Mouse (Mus musculus): ENCODE results near the gene Hipk4. TPM values are rescaled to one million over a fixed set of nuclear protein-coding genes. Genes with fewer than 3 reads are reported as not detected.

Gene Hipk4
- total and polyA plus RNA-seq, 2 experiments from 2014 or later: 0.88 to 1.8 TPM

DNA sequence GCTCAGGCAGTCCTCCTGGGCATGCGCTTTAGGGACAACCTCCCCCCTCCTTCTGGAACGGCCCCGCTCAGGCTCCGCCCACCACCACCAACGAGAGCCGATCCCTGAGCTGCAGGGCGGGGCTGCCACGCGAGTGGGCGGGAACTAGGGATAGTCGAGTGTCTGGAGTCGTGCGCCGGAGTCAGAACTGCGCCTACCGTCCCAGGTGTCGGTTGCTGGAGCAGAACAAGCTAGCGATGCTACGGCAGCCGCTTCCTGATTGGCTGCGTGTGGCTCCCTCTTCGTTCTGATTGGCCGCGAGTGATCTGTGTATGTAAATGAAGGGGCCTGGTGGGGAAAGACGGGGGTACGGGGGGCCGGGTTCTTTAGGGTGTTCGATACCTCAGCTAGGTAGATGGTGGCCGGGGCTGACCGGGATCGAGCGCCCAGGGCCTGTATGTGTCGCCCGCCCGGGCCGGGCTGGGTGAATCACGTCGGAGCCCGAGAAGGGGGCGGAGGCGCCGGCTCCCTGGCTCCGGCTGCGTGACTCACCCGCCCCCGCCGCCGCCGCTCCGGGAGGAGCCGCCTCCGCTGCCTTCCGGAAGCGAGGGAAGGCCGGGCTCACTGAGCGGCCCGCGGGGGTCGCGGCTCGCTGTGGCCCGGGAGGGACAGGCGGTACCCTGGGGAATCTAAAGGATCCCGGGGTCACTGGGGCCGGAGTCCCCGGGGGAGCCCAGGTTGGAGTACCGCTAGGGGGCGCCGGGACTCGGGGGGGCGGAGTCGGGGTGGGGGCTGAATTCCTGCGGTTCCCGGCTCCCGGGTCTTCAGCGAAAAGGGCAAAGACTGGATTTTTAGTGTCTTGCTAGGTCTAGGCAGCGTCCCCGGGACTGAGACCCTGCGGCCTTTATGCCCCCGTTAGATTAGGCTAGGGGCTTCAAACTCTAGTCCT, 36.0 kb upstream of the Hipk4 start, which contains the start of gene Sertad1:
Gene Sertad1 (plus strand): TSS at position 141 of the 928 bp plus-strand sequence.
- peak; percentile 60 for TF ChIP-seq CTCF (IDR thresholded peaks at IDR 0.05)
- no peaks in the 10 kb centered on the region for H3K4me1 ChIP-seq (ENCODE audit: insufficient read depth, low read length)
- peak within 1 kb of the TSS; percentile 91 for H3K27ac ChIP-seq (ENCODE audit: low read depth, low read length)
- H3K36me3 ChIP-seq (ENCODE audit: insufficient read depth, low read length): no peaks in the 10 kb centered on the region
- H3K9me3 ChIP-seq (ENCODE audit: low read length): no peaks in the 10 kb centered on the region
- no peaks in the 10 kb centered on the region for H3K27me3 ChIP-seq (ENCODE audit: insufficient read depth, low read length)
- peak; percentile 97 for ATAC-seq (ENCODE audit: low FRiP score)
- H3K4me3 ChIP-seq (ENCODE audit: low read depth, low read length): peak within 1 kb of the TSS; percentile 72
- peak; percentile 99 for DNase-seq (ENCODE audit: low spot score)
- H3K9ac ChIP-seq (replicated peaks; ENCODE audit: low read length, poor library complexity, severe bottlenecking): peak within 1 kb of the TSS; percentile 89
- peak within 1 kb of the TSS; percentile 66 for H3K4me2 ChIP-seq (ENCODE audit: low read depth, low read length, poor library complexity, severe bottlenecking)
- under 1% methylated on average over 65 of the region's 80 CpGs for WGBS

DNA sequence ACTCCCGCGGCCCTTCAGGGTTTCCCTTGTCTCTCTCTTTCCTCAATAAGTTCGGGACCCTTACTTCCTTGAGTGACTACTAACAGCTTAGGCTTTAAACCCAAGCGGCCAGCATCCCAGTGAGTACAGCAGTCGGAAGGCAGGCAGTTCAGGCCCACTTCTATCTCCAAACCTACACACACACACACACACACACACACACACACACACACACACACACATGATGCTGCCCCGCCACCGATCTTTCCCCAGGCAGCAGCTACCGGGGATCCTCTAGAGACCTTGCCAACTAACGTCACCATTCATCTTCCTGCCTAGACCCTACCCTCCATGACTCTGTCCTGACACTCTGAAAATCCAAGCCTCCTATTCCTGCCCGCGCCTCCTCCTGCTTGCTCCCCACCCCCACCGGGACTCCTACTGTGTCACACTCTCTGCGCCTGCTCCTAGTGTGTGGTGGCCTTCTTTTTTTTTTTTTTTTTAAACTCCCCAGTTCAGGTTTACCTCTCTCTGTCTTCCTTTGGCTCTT, 35.3 kb upstream of the Hipk4 start:
- peak overlapping the region; percentile 72 for H3K4me3 ChIP-seq (ENCODE audit: low read depth, low read length)
- H3K9me3 ChIP-seq (ENCODE audit: low read length): no peaks in the 10 kb centered on the region
- DNase-seq (ENCODE audit: low spot score) (no peak), ATAC-seq (ENCODE audit: low FRiP score) (no peak)
- WGBS: 6% methylated on average over 13 of the region's 13 CpGs
- H3K4me2 ChIP-seq (ENCODE audit: low read depth, low read length, poor library complexity, severe bottlenecking): peak overlapping the region; percentile 66
- H3K9ac ChIP-seq (replicated peaks; ENCODE audit: low read length, poor library complexity, severe bottlenecking): peak overlapping the region; percentile 89
- no peaks in the 10 kb centered on the region for H3K27me3 ChIP-seq (ENCODE audit: insufficient read depth, low read length)
- H3K4me1 ChIP-seq (ENCODE audit: insufficient read depth, low read length): no peaks in the 10 kb centered on the region
- no peak for TF ChIP-seq CTCF (IDR thresholded peaks at IDR 0.05)
- peak overlapping the region; percentile 91; the same call in 1 of the 2 replicates for H3K27ac ChIP-seq (ENCODE audit: low read depth, low read length)
- H3K36me3 ChIP-seq (ENCODE audit: insufficient read depth, low read length): no peaks in the 10 kb centered on the region

DNA sequence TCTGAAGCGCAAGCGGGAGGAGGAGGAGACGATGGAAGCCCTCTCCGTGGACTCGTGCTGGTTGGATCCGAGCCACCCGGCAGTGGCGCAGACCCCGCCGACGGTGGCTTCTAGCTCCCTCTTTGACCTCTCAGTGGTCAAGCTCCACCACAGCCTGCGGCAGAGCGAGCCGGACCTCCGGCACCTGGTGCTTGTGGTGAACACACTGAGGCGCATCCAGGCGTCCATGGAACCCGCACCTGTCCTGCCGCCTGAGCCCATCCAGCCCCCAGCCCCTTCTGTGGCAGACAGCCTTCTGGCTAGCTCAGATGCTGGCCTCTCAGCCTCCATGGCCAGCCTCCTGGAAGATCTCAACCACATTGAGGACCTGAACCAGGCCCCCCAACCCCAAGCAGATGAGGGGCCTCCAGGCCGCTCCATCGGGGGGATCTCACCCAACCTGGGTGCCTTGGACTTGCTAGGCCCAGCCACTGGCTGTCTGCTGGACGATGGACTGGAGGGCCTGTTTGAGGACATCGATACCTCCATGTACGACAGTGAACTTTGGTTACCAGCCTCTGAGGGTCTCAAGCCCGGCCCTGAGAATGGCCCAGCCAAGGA, 33.7 kb upstream of the Hipk4 start:
- H3K4me2 ChIP-seq (ENCODE audit: low read depth, low read length, poor library complexity, severe bottlenecking): no peak overlapping the region
- ATAC-seq (ENCODE audit: low FRiP score) (no peak), DNase-seq (ENCODE audit: low spot score) (no peak)
- H3K9me3 ChIP-seq (ENCODE audit: low read length): no peaks in the 10 kb centered on the region
- no peaks in the 10 kb centered on the region for H3K27me3 ChIP-seq (ENCODE audit: insufficient read depth, low read length)
- WGBS: 91% methylated on average over 25 of the region's 25 CpGs
- H3K9ac ChIP-seq (replicated peaks; ENCODE audit: low read length, poor library complexity, severe bottlenecking): no peak overlapping the region
- no peak overlapping the region for H3K27ac ChIP-seq (ENCODE audit: low read depth, low read length)
- no peak for TF ChIP-seq CTCF (IDR thresholded peaks at IDR 0.05)
- no peak overlapping the region for H3K4me3 ChIP-seq (ENCODE audit: low read depth, low read length)
- no peaks in the 10 kb centered on the region for H3K4me1 ChIP-seq (ENCODE audit: insufficient read depth, low read length)
- no peaks in the 10 kb centered on the region for H3K36me3 ChIP-seq (ENCODE audit: insufficient read depth, low read length)

DNA sequence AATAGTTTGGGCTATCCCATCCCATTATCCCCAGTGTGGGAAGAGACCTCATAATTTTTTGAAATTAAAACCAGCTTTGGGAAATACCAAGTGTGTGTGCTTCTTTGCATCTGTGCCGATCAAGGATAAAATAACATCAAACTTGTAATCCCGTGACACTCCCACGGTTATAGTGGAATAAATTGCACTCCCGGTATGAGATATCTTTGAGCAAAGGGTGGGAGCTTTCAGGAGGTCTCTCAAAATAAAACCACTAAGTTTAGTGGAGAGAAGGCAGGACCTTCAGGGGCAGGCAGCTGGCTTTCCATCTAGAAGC, 32.9 kb upstream of the Hipk4 start:
- no peak for DNase-seq (ENCODE audit: low spot score)
- no peak for TF ChIP-seq CTCF (IDR thresholded peaks at IDR 0.05)
- Histone ChIP-seq H3K27me3 (ENCODE audit: insufficient read depth, low read length) (no peaks in the 10 kb centered on the region), H3K4me2 (ENCODE audit: low read depth, low read length, poor library complexity, severe bottlenecking) (peak overlapping the region; percentile 40), H3K4me1 (ENCODE audit: insufficient read depth, low read length) (no peaks in the 10 kb centered on the region), H3K27ac (ENCODE audit: low read depth, low read length) (peak overlapping the region; percentile 6; the same call in 1 of the 2 replicates), H3K4me3 (ENCODE audit: low read depth, low read length) (no peak overlapping the region; the same call in 1 of the 2 replicates), H3K36me3 (ENCODE audit: insufficient read depth, low read length) (no peaks in the 10 kb centered on the region), H3K9me3 (ENCODE audit: low read length) (no peaks in the 10 kb centered on the region), H3K9ac (replicated peaks; ENCODE audit: low read length, poor library complexity, severe bottlenecking) (no peak overlapping the region; the same call in 1 of the 2 replicates)
- no peak for ATAC-seq (ENCODE audit: low FRiP score)
- 42% methylated on average over 4 of the region's 4 CpGs for WGBS

DNA sequence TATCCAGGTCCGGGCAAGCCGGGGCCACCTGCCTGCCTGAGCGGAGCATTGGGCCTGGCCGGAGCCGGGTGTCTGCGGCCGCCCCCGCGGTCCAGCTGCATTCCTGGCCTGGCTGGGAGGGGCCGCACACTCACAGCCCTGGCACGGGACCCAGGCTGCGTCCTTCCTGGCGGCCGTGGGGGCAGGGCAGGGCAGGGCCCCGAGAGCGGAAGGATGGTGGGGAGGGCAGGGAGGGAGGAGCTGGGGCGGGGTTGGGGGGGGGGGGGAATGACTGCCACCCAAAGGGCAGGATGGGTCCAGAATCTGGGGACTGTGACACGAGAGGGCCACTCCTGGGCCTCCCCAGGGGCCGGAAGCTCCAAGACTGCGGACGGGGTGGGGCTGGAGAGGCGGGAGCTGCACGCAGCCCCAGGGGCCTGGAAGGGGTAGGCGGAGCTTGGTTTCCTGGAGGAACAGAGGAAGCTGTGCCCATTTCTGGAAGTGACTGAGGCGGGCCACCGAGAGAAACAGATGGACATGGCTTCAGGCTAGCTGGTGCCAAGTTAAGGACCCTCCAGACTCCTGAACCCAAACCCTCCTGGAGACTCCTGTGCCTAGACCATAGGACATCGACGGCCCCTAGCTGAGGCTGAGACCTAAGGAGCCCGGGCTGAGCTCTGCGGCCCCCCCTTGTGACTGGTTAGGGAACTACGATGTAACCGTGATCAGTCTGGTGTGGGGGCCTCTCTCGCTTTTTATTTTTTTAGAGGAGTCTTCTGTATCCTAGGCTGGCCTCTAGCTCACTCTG, 32.3 kb upstream of the Hipk4 start:
- Histone ChIP-seq H3K9me3 (ENCODE audit: low read length) (no peaks in the 10 kb centered on the region), H3K27me3 (ENCODE audit: insufficient read depth, low read length) (no peaks in the 10 kb centered on the region), H3K27ac (ENCODE audit: low read depth, low read length) (peak overlapping the region; percentile 6; the same call in 1 of the 2 replicates), H3K9ac (replicated peaks; ENCODE audit: low read length, poor library complexity, severe bottlenecking) (no peak overlapping the region; the same call in 1 of the 2 replicates), H3K4me2 (ENCODE audit: low read depth, low read length, poor library complexity, severe bottlenecking) (peak overlapping the region; percentile 40), H3K4me3 (ENCODE audit: low read depth, low read length) (peak overlapping the region; percentile 19; the same call in 1 of the 2 replicates), H3K36me3 (ENCODE audit: insufficient read depth, low read length) (no peaks in the 10 kb centered on the region), H3K4me1 (ENCODE audit: insufficient read depth, low read length) (no peaks in the 10 kb centered on the region)
- peak; percentile 53 for TF ChIP-seq CTCF (IDR thresholded peaks at IDR 0.05)
- 4% methylated on average over 31 of the region's 33 CpGs for WGBS
- peak; percentile 60 for DNase-seq (ENCODE audit: low spot score)
- no peak for ATAC-seq (ENCODE audit: low FRiP score)
